Mouse (Mus musculus): ENCODE measurements around the gene Cd81. TPM values are rescaled to one million over a fixed set of nuclear protein-coding genes. Genes with fewer than 3 reads are reported as not detected.

The Cd81 gene
- polyA plus RNA-seq, 1 experiment from 2014 or later: 411 TPM

DNA sequence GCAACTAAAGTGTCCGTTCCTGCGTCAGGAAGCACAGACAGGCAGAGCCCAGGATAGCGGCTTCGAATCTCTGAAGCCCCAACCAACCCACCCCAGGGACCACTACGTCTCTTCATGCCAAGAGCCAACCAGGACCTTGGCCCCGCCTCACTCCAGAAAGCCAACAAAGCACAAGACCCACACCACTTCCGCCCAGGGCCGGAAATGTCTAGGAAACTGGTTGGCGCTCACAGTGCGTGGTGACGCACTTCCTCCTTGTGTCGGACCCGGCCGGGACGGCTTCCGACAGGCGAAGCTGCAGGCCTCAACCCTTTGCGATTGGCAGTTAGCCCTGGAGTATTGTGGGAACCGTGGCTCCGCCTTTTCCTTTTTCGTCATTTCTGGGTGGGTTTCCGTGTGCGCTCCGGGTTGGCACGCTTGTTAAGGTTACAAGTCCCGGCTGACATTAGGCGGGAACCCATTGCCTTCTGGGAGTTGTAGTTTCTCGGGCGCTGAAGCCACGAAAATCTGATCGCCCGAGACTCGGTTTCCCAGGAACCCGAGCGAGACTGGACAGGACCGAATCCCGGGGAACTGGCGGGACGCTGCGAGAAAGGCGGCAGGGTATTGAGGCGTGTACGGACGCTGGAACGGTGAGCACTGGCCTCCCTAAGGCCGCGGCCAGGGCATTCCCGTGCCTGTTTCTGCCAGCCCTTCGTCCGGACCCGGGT, 16.5 kb downstream of the Cd81 start, which contains the start of gene Tssc4:
Tssc4 (plus strand) TSS at position 368 of the 710 bp plus-strand sequence.
- Histone ChIP-seq H3K9me3 (no peaks in the 10 kb centered on the region), H3K27me3 (replicated peaks) (no peaks in the 10 kb centered on the region), H3K36me3 (peaks cover 29% of the 10 kb centered on the region), H3K4me1 (replicated peaks) (peaks cover 21% of the 10 kb centered on the region), H3K4me3 (replicated peaks) (peak within 1 kb of the TSS; percentile 80), H3K9ac (peak within 1 kb of the TSS; percentile 82), H3K27ac (peak within 1 kb of the TSS; percentile 92), H3K4me2 (replicated peaks) (peak within 1 kb of the TSS; percentile 96)
- peak; percentile 97 for ATAC-seq
- WGBS: under 1% methylated on average over 51 of the region's 51 CpGs

DNA sequence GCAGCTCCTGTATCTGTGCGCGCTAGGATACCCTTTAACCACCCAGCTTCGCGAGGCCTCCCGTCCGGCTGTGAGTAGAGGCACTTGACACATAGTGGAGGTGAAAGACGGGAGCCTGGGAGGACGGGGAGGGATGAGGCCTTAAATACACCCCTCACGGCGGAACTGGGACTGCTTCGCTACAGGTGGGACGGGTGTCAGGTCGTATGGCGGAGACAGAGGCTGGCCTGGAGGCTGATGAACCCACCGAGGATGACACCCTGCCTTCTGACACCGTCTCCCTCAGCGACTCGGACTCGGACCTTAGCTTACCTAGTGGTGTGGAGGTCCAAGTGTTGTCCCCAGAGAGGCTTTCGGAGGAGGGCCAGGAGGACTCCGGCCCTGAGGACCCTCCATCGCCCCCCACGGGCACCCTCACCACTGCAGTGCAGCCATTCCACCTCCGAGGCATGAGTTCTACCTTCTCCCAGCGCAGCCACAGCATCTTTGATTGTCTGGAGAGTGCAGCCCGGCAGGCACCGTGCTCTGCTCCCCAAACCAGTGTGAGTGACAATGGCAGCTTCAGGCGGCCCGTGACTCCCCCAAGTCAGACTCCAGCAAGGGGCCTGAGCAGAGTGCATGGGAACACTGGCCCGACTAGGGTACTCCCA, 17.3 kb downstream of the Cd81 start:
- H3K9me3 ChIP-seq: no peaks in the 10 kb centered on the region
- peaks cover 21% of the 10 kb centered on the region for H3K4me1 ChIP-seq (replicated peaks)
- peak overlapping the region; percentile 82 for H3K9ac ChIP-seq
- peak overlapping the region; percentile 96 for H3K4me2 ChIP-seq (replicated peaks)
- peak; percentile 27; the same call in 1 of the 2 replicates for ATAC-seq
- peak overlapping the region; percentile 82 for H3K27ac ChIP-seq
- peak overlapping the region; percentile 80 for H3K4me3 ChIP-seq (replicated peaks)
- H3K36me3 ChIP-seq: peaks cover 21% of the 10 kb centered on the region; the same call in 1 of the 2 replicates
- 11% methylated on average over 30 of the region's 30 CpGs for WGBS
- H3K27me3 ChIP-seq (replicated peaks): no peaks in the 10 kb centered on the region

DNA sequence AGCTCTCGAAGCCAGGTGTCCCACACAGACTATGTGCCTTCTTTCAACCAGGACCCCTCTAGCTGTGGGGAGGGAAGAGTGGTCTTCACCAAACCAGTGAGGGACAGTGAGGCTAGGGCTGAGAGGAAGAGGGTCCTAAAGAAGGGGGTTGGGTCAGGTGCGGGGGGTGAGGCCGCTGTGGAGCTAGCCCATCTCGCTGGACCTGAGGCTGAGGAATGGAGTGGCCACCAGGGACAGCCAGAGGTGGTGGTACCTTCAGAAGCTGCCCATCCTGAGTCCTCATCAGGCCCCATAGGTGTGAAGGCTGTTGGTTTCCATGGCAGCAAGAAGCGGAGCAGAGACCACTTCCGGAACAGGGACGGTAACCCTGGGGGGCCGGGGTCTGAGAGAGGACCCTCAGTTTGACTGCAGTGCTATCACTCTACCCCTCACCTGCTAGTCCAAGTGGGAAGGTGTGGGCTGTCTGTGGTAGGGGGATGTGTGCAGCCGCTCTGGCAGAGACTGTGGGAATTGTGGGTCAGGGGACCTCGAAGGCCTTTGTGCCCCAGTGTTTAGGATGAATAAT, 18.0 kb downstream of the Cd81 start:
- H3K36me3 ChIP-seq: peaks cover 21% of the 10 kb centered on the region; the same call in 1 of the 2 replicates
- H3K4me3 ChIP-seq (replicated peaks): peak overlapping the region; percentile 80
- H3K4me2 ChIP-seq (replicated peaks): peak overlapping the region; percentile 96
- 80% methylated on average over 10 of the region's 10 CpGs for WGBS
- no peak overlapping the region for H3K27ac ChIP-seq
- H3K4me1 ChIP-seq (replicated peaks): peaks cover 21% of the 10 kb centered on the region
- ATAC-seq: no peak
- H3K9me3 ChIP-seq: no peaks in the 10 kb centered on the region
- no peaks in the 10 kb centered on the region for H3K27me3 ChIP-seq (replicated peaks)
- H3K9ac ChIP-seq: peak overlapping the region; percentile 82

DNA sequence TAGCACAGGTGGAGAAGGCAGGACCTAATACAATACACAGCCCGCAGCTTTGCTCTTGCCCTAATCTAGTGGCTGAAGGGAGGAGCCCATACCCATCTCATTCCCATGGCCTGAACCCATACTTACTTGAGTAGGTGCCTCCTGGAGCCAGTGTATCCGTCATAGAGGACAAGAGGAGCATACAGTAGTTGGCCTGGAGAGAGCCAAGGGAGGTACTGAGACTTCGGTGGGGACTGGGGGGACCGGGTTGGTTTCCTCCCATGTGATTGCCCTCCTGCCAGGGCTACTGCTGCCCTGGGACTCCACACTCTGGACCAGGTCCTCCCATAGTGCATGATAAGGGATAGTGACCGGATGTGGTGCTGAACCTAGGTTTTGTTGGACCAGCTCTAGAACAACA, 20.1 kb downstream of the Cd81 start:
- Histone ChIP-seq H3K36me3 (0 out of 2 replicates have a peak, but pooled peaks cover 8% of the 10 kb centered on the region), H3K27me3 (replicated peaks) (no peaks in the 10 kb centered on the region), H3K9ac (no peak overlapping the region), H3K4me1 (replicated peaks) (peaks cover 21% of the 10 kb centered on the region), H3K4me2 (replicated peaks) (no peak overlapping the region), H3K9me3 (no peaks in the 10 kb centered on the region), H3K4me3 (replicated peaks) (no peak overlapping the region), H3K27ac (no peak overlapping the region)
- 82% methylated on average over 5 of the region's 5 CpGs for WGBS
- ATAC-seq: no peak

DNA sequence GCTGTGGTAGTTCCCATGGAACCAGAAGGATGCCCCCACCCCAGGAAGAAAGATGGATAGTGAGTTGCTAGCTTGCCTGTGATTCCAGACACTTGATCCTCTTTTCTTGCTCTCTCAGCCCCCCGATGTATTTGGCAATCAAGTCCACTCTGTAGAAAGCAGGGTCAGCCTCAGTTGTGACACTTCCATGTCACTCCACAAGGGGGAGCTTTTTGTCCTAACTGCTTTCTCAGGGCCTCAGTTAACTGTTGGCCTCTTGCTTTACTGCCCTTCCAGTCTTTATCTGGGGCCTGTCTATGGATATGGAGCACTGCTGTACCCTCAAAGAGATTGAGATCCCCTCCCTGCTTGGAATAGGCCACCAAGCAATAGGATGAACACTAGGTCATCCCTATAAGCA, 20.5 kb downstream of the Cd81 start:
- 76% methylated on average over 1 of the region's 1 CpGs for WGBS

DNA sequence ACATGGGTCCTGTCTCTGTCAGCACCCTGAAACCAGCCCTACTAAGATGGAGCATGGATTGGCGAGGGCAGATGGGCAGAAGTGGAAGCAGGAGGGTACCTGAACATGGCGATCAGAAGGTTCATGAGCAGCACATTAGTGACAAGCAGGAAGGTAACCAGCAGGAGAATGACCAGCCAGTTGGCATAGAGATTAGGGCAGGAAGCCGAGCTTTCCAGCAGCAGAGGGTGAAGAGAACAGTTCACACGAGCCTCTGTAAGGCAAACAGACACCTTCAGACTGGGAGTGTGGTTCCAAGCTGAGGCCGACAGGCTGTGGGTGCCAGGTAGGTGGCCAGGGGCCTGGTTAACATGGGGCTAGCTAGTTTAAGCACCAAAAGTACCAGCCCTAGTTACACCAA, 22.9 kb downstream of the Cd81 start:
- H3K9me3 ChIP-seq: no peaks in the 10 kb centered on the region
- no peak overlapping the region for H3K27ac ChIP-seq
- peaks cover 7% of the 10 kb centered on the region for H3K4me1 ChIP-seq (replicated peaks)
- no peak for ATAC-seq
- no peak overlapping the region for H3K4me2 ChIP-seq (replicated peaks)
- WGBS: 79% methylated on average over 5 of the region's 5 CpGs
- no peaks in the 10 kb centered on the region for H3K27me3 ChIP-seq (replicated peaks)
- H3K9ac ChIP-seq: no peak overlapping the region
- no peak overlapping the region for H3K4me3 ChIP-seq (replicated peaks)
- H3K36me3 ChIP-seq: 0 out of 2 replicates have a peak, but pooled peaks cover 3% of the 10 kb centered on the region

More for the DNA sequence above, 20.5 kb downstream of the Cd81 start:
- H3K27ac ChIP-seq: no peak overlapping the region
- H3K4me1 ChIP-seq (replicated peaks): peaks cover 19% of the 10 kb centered on the region
- H3K9ac ChIP-seq: no peak overlapping the region
- H3K9me3 ChIP-seq: no peaks in the 10 kb centered on the region
- no peak overlapping the region for H3K4me3 ChIP-seq (replicated peaks)
- 0 out of 2 replicates have a peak, but pooled peaks cover 3% of the 10 kb centered on the region for H3K36me3 ChIP-seq
- no peak overlapping the region for H3K4me2 ChIP-seq (replicated peaks)
- no peaks in the 10 kb centered on the region for H3K27me3 ChIP-seq (replicated peaks)
- ATAC-seq: no peak

DNA sequence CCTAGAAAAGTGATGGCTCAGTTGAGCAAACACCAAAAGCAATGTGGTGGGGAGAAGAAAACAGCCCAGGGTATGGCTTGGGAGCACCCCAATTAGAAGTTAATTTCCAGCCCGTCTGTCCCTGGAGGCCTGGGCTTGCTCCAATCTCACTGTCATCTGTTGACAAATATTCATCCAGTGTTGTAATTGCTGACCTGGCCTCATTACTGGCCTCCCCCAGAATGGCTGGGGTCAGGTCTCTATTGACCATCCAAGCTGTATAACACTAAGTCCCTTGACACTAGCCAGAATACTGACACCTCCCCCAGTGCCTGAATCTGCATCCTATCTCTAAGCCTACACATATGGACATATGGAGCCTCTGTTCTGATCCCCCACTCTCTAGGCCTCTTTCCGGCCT, 24.8 kb downstream of the Cd81 start:
- 75% methylated on average over 2 of the region's 2 CpGs for WGBS
- ATAC-seq: no peak
- Histone ChIP-seq H3K27ac (no peak overlapping the region), H3K4me3 (replicated peaks) (no peak overlapping the region), H3K9me3 (no peaks in the 10 kb centered on the region), H3K4me2 (replicated peaks) (no peak overlapping the region), H3K9ac (no peak overlapping the region), H3K36me3 (0 out of 2 replicates have a peak, but pooled peaks cover 2% of the 10 kb centered on the region), H3K27me3 (replicated peaks) (no peaks in the 10 kb centered on the region), H3K4me1 (replicated peaks) (no peaks in the 10 kb centered on the region)

DNA sequence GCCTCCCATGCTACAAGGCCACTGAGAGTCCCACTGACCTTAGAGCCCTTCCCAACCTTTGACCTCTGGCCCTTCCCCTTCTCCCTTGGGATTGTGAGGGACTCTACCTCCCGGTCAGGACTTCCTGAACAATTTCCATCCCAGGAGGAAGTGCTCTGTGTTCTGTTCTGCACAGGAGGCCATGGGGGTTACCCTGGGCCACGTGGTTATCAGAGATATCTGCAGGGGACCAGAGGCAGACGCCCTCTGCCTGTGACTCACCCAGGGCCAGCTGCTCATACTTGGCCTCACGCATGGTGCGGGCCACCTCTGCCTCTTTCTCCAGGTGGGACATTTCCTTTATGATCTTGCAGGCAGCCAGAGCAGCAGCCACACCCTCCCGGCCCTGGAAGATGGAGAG, 29.5 kb downstream of the Cd81 start:
- Histone ChIP-seq H3K4me2 (replicated peaks) (no peak overlapping the region), H3K27ac (no peak overlapping the region), H3K27me3 (replicated peaks) (no peaks in the 10 kb centered on the region), H3K4me3 (replicated peaks) (no peak overlapping the region), H3K9ac (no peak overlapping the region), H3K36me3 (no peaks in the 10 kb centered on the region), H3K9me3 (no peaks in the 10 kb centered on the region), H3K4me1 (replicated peaks) (peaks cover 5% of the 10 kb centered on the region; the same call in 1 of the 2 replicates)
- no peak; the same call in 1 of the 2 replicates for ATAC-seq
- 59% methylated on average over 6 of the region's 6 CpGs for WGBS

DNA sequence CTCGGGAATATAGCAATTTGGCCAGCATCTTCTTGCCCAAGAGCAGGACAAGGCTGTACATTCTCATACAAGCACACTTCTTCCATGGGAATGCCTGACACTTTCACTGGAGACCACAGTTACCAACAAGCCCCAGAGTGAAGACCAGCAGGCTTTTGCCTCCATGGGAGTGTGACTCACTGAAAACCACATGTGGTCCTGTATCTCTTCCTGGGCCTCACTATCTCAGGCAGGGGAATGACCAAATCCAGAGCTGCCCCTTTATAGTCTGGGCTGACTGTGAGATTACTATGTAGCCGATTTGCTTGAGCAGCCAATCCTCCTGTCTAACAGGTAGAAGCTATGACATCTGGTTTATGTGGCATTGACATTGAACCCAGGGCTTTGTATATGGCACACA, 31.2 kb downstream of the Cd81 start:
- Histone ChIP-seq H3K9me3 (no peaks in the 10 kb centered on the region), H3K4me1 (replicated peaks) (peaks cover 5% of the 10 kb centered on the region; the same call in 1 of the 2 replicates), H3K4me2 (replicated peaks) (no peak overlapping the region), H3K27me3 (replicated peaks) (no peaks in the 10 kb centered on the region), H3K9ac (no peak overlapping the region), H3K27ac (no peak overlapping the region), H3K36me3 (no peaks in the 10 kb centered on the region), H3K4me3 (replicated peaks) (no peak overlapping the region)
- WGBS: 83% methylated on average over 2 of the region's 2 CpGs
- ATAC-seq: no peak

DNA sequence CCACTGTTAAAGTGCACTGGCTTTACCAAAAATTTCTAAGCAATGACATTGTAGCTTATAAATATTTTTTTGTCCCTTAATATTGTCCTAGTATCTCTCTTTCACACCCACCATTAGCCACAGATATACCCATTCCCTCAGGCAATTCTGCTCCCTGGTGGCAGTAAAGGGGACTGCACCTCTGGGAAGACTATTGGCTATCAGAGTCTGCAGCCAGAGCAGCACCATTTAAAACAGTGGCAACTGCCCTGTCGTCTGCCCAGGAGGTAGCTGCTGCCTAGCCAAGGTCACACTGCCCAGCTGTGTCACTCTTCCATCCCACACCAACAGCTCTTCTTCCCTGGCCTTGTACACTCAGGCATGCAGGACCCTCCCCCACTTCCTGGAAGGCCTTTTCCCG, 33.8 kb downstream of the Cd81 start:
- WGBS: 46% methylated on average over 2 of the region's 2 CpGs
- Histone ChIP-seq H3K27ac (peak overlapping the region; percentile 69), H3K4me1 (replicated peaks) (peaks cover 5% of the 10 kb centered on the region; the same call in 1 of the 2 replicates), H3K9ac (peak overlapping the region; percentile 39), H3K4me3 (replicated peaks) (peak overlapping the region; percentile 23), H3K36me3 (no peaks in the 10 kb centered on the region), H3K9me3 (no peaks in the 10 kb centered on the region), H3K27me3 (replicated peaks) (no peaks in the 10 kb centered on the region), H3K4me2 (replicated peaks) (peak overlapping the region; percentile 46)
- ATAC-seq: peak; percentile 34

DNA sequence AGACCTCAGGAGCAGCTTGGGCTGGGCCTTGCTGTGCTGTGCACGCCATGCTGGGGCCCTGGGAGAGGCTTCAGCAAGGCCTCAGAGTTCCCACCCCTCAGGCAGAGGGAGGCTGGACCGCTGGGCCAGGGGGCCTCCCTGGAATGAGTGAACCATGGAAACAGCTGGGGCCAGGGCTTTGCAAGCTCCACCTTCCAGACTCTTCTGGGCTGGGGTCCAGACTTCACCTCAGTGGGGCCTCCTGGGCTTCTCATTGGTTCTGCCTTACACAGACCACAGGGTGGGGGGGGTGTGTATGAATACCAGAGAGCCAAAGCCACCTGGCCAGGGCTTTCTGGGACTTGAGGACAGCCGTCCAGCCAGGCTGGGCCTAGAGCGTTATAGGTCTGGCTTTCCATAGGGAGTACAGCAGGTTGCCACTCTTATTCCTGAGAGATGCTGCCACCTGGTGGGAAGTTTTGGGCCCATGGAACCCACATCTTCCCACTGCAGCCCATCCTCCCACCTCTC, 34.6 kb downstream of the Cd81 start:
- Histone ChIP-seq H3K9me3 (no peaks in the 10 kb centered on the region), H3K27ac (peak overlapping the region; percentile 69), H3K4me1 (replicated peaks) (peaks cover 5% of the 10 kb centered on the region; the same call in 1 of the 2 replicates), H3K36me3 (no peaks in the 10 kb centered on the region), H3K4me3 (replicated peaks) (peak overlapping the region; percentile 23), H3K9ac (peak overlapping the region; percentile 39), H3K27me3 (replicated peaks) (no peaks in the 10 kb centered on the region), H3K4me2 (replicated peaks) (peak overlapping the region; percentile 46)
- peak; percentile 88 for ATAC-seq
- 38% methylated on average over 4 of the region's 4 CpGs for WGBS

DNA sequence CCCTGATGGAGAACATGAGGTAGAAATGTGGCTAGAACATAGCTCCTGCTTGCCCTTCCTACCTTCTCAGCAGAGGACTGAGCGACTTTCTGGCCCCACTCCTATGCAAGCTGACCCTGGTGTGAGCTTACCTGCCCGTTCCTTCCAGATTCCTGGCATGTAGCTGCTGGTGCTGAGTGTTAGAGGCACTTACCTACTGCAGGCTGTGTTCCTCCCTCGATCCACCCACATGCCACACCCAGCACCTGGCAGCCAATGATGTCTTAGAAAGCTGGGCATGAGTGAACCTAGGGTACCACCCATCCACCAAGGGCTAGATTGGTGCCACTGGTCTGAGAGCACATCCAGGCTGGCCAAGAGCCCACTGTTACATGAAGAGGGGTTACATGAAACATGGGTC, 41.3 kb downstream of the Cd81 start:
- no peaks in the 10 kb centered on the region for H3K27me3 ChIP-seq (replicated peaks)
- no peak overlapping the region for H3K9ac ChIP-seq
- H3K4me3 ChIP-seq (replicated peaks): no peak overlapping the region
- no peak overlapping the region for H3K4me2 ChIP-seq (replicated peaks)
- H3K27ac ChIP-seq: no peak overlapping the region
- H3K9me3 ChIP-seq: no peaks in the 10 kb centered on the region
- no peaks in the 10 kb centered on the region for H3K4me1 ChIP-seq (replicated peaks)
- WGBS: 71% methylated on average over 3 of the region's 3 CpGs
- no peaks in the 10 kb centered on the region for H3K36me3 ChIP-seq
- ATAC-seq: no peak

Data from intestine, embryonic 15.5 days (tissue).